Mouse (Mus musculus) liver, embryonic 14.5 days (tissue): ENCODE measurements at regions not wholly inside any gene's neighbourhood (a gene's known extent, or its start where the extent isn't known, plus 50 kb on each side); places are given as distances from the start of the nearest gene placed in this dataset.

Experiments used
- ATAC-seq: fragments of 200-750 bp; cut with Nextera tagmentation; 2 replicates; pipeline ENCODE4 v1.8.0; 2017; ENCODE audit warnings: moderate number of reproducible peaks, mild to moderate bottlenecking, moderate library complexity; ENCODE audit not compliant: insufficient read depth
- DNase-seq, 3 experiments: peaks; one replicate each; pipeline ENCODE4 v3.0.0-alpha.2; 2012 to 2013; ENCODE audit warnings: low read depth in 3 of 3, low spot score in 3 of 3
- H3K27ac ChIP-seq: fragments of 300-500 bp; sonication (generic); 2 replicates; pipeline ENCODE4 v1.5.1; 2014; ENCODE audit warnings: moderate library complexity, mild to moderate bottlenecking, control low read depth, inconsistent platforms
- H3K27me3 ChIP-seq: fragments of 300-500 bp; sonication (generic); 2 replicates; pipeline ENCODE4 v1.6.1; 2014; ENCODE audit warnings: mild to moderate bottlenecking, low read length, moderate library complexity; ENCODE audit not compliant: control insufficient read depth, insufficient read depth
- H3K36me3 ChIP-seq: fragments of 300-500 bp; sonication (generic); replicated peaks from 2 replicates; pipeline ENCODE4 v1.6.1; 2014; ENCODE audit warnings: low read depth; ENCODE audit not compliant: control insufficient read depth, insufficient read depth
- H3K4me1 ChIP-seq, 2 experiments: fragments of 200-500 bp in 1 of 2; fragments of 300-500 bp in 1 of 2; sonication (generic) in 1 of 2; replicated peaks; 2 replicates each; pipeline ENCODE4 v1.6.1; 2012 to 2014; ENCODE audit warnings: antibody characterized with exemption in 1 of 2, inconsistent platforms in 1 of 2, low read length in 1 of 2; ENCODE audit not compliant: control insufficient read depth in 2 of 2, insufficient read depth in 2 of 2
- H3K4me2 ChIP-seq: fragments of 300-500 bp; sonication (generic); 2 replicates; pipeline ENCODE4 v1.6.1; 2014; ENCODE audit warnings: low read depth, mild to moderate bottlenecking, control low read depth, moderate library complexity
- H3K4me3 ChIP-seq, 2 experiments: fragments of 200-500 bp in 1 of 2; fragments of 300-500 bp in 1 of 2; sonication (generic) in 1 of 2; 2 replicates each; pipeline ENCODE4 v1.5.1; 2012 to 2014; ENCODE audit warnings: low read depth in 2 of 2, low read length in 2 of 2, mild to moderate bottlenecking in 2 of 2, control low read depth in 1 of 2, inconsistent platforms in 1 of 2, moderate library complexity in 1 of 2; ENCODE audit not compliant: insufficient read depth in 1 of 2
- H3K9ac ChIP-seq: fragments of 300-500 bp; sonication (generic); replicated peaks from 2 replicates; pipeline ENCODE4 v1.6.1; 2014; ENCODE audit warnings: mild to moderate bottlenecking, control low read depth, moderate library complexity
- H3K9me3 ChIP-seq: fragments of 300-500 bp; sonication (generic); 2 replicates; pipeline ENCODE4 v1.6.1; 2016; ENCODE audit warnings: low read length, mixed read lengths; ENCODE audit not compliant: control insufficient read depth
- CTCF ChIP-seq: IDR thresholded peaks from 2 replicates; pipeline ENCODE4 v1.5.1; 2016; ENCODE audit warnings: antibody characterized with exemption, low read depth, control low read depth
- EP300 ChIP-seq: IDR thresholded peaks from 2 replicates; pipeline ENCODE4 v1.6.1; 2016; ENCODE audit warnings: antibody characterized with exemption, low read depth
- WGBS: fragments of 180-500 bp; shearing (Covaris S2); extraction: QIAGEN DNeasy Blood & Tissue Kit; methylation state at CpG from one replicate; pipeline ENCODE4 v1.1.7; 2014; ENCODE audit not compliant: insufficient replicate concordance; 5-methylcytosine and 5-hydroxymethylcytosine counted together

DNA sequence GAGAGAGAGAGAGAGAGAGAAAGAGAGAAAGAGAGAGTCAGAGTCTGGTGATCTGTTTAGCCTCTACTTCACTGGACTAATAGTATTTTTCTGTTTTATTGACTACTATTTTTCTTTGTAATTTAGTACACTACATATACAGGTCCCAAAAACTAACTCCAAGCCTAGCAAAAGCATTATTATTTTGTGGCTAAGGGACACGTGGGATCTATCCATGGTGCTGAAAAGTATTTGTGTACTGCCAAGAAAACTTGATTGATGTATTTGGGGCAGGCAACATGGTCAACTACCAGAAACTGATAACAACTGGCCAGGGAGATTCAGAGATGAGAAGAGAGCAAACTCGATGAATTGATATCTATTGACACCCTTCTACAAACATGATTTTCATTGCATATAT lies 94.3 kb upstream of the Zic1 start:
- H3K9me3 ChIP-seq: no peaks in the 10 kb centered on the region
- H3K27ac ChIP-seq: no peak overlapping the region
- H3K4me3 ChIP-seq: no peak overlapping the region
- DNase-seq: no peak
- H3K27me3 ChIP-seq: no peaks in the 10 kb centered on the region
- TF ChIP-seq CTCF: no peak
- no peak for TF ChIP-seq EP300
- H3K4me2 ChIP-seq: no peak overlapping the region
- WGBS: 21% methylated on average over 2 of the region's 2 CpGs
- H3K36me3 ChIP-seq: no peaks in the 10 kb centered on the region
- H3K4me1 ChIP-seq: no peaks in the 10 kb centered on the region
- no peak overlapping the region for H3K9ac ChIP-seq
- ATAC-seq: no peak

DNA sequence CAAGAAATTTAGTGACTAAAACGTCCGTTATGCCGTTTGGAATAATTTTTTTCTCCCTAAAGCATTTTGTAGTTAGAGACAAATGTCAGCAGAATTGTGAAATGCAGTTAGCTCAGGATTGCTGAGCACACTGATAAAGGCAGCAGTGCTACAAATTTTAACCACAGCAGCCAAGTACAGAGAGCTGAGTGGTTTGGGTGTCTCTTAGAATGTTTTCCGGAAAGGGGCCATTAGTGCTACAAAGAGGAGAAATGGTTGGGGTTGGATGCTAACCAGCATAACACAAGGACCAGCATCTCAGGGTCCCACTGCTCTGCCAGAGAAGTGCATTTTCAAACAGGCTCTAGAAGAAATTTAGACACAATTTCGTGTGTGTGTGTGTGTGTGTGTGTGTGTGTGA lies 91.2 kb upstream of the Zic1 start:
- TF ChIP-seq EP300 (no peak), CTCF (no peak)
- Histone ChIP-seq H3K4me2 (no peak overlapping the region), H3K9me3 (no peaks in the 10 kb centered on the region), H3K36me3 (no peaks in the 10 kb centered on the region), H3K9ac (no peak overlapping the region), H3K4me3 (no peak overlapping the region), H3K27me3 (no peaks in the 10 kb centered on the region), H3K4me1 (no peaks in the 10 kb centered on the region), H3K27ac (no peak overlapping the region)
- no peak for DNase-seq
- 53% methylated on average over 5 of the region's 5 CpGs for WGBS
- ATAC-seq: no peak

DNA sequence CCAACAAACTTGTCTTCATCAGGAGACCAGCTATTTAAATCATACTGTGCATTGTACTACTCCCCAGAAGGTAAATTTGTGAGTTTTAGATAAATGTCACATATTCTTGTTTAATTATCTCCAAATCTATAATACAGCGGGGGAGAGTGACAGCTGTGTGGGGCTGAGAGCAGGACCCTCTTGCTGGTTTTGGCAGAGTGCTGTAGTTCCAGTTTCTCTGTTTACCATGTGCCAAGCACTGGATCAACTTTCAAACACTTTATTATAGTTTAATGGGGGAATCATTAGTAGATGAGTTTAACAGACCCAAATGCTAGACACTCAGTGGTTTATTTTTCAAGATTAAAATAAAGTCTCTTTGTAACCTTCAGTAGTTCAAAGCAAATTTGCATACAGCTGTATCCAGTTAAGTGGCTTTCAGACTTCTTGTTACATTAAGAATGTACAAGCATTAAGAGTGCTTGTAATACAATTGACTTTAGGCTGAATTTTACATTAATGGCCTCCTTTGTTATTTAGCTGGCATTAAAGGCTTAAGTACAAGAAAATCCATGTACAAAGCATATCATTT lies 90.7 kb upstream of the Zic1 start:
- DNase-seq (no peak), ATAC-seq (no peak)
- H3K36me3 ChIP-seq: no peaks in the 10 kb centered on the region
- WGBS: 56% methylated on average over 1 of the region's 1 CpGs
- no peak overlapping the region for H3K27ac ChIP-seq
- H3K9me3 ChIP-seq: no peaks in the 10 kb centered on the region
- H3K27me3 ChIP-seq: no peaks in the 10 kb centered on the region
- no peaks in the 10 kb centered on the region for H3K4me1 ChIP-seq
- H3K4me2 ChIP-seq: no peak overlapping the region
- TF ChIP-seq CTCF (no peak), EP300 (no peak)
- H3K4me3 ChIP-seq: no peak overlapping the region
- no peak overlapping the region for H3K9ac ChIP-seq

DNA sequence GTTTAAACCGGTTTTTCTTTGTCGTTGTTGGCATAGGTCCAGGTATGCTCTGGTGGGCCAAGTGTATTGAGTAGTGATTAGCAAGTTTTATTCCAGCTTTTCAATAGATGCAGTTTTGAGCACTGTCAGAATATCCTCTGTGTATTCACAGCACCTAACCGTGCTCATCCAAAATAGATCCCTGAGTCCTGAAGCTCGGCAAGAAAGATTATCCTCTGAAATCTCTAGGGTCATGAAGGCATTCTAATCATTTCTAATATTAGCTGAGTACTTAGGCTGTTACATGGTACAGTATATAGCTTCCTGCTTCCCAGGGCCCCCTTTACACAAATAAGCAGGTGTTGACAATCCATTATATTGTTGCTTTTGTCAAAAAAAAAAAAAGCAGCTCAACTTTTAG lies 73.5 kb upstream of the Zic1 start:
- no peak for ATAC-seq
- Histone ChIP-seq H3K4me1 (no peaks in the 10 kb centered on the region), H3K9me3 (no peaks in the 10 kb centered on the region), H3K4me3 (no peak overlapping the region), H3K4me2 (no peak overlapping the region), H3K36me3 (no peaks in the 10 kb centered on the region), H3K27ac (no peak overlapping the region), H3K9ac (no peak overlapping the region), H3K27me3 (no peaks in the 10 kb centered on the region)
- no peak for DNase-seq
- 71% methylated on average over 4 of the region's 4 CpGs for WGBS
- TF ChIP-seq CTCF: no peak
- no peak for TF ChIP-seq EP300
